Mouse (Mus musculus): Measurements from ENCODE around the gene Phip. TPM values are rescaled to one million over a fixed set of nuclear protein-coding genes. Genes with fewer than 3 reads are reported as not detected.

Phip gene
- polyA plus RNA-seq, 1 experiment from 2014 or later = 108 TPM

Other genes with a start within 250 kb of the Phip start
- 32.7 and 35.2 TPM in 2 replicates for gene Irak1bp1, start 146.0 kb downstream of the Phip start, polyA plus RNA-seq (2015; fragmentation: Nextera tagmentation; extraction: Ambion mirVana)
- gene Hmgn3, start 171.2 kb upstream of the Phip start, polyA plus RNA-seq (2015; fragmentation: Nextera tagmentation; extraction: Ambion mirVana) = 130 and 133 TPM in 2 replicates